Mouse (Mus musculus): ENCODE measurements at regions not wholly inside any gene's neighbourhood (a gene's known extent, or its start where the extent isn't known, plus 50 kb on each side); places are given as distances from the start of the nearest gene placed in this dataset.
A peak's percentile ranks its signal among the peaks of the same experiment; 100 is the strongest.

DNA sequence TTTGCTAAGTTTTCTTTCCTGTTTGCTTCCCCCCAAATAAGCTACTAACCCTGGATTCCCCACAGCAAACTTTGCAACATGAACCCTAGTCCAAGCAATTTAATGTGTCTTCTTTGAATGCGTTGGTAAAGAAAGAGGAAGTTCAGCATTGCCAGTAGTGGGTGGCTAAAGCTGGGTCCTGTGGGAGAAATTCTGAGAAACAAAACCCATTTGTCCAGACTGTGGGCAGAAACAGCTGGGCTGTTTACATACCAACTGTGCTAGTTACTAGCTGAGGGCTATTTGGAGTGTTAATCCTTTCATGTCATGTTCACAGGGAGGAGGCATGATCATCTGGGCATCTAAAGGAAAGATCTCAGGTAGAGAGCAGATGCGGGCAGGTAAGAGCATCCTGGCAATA is 51.8 kb upstream of the 1190002N15Rik start:
- no peak for DNase-seq (ENCODE audit: low spot score in 2 of 2)
- intact Hi-C loops (cut with DNase I): no loop called here

DNA sequence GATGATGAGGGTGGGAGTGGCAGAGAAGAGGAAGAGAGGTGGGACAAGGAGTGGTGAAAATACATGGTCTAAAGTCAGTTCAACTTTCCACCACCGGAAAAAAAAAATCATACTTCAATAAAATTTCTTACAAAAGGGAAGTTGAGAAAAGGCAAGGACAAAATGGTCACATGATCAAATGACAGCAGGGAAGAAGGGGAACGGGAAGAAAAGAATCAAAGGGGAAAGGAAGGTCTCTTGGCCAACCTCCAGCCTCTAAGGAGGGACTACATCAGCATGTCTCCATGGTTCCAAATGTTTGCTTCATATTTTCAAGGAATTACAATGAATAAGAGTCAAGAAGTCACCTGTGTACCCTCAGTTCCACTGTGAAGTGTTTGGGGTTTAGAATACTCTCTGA is 64.7 kb upstream of the Slc9a9 start:
- no peak for DNase-seq (ENCODE audit: low spot score in 2 of 2)
- intact Hi-C loops (cut with DNase I): no loop called here

DNA sequence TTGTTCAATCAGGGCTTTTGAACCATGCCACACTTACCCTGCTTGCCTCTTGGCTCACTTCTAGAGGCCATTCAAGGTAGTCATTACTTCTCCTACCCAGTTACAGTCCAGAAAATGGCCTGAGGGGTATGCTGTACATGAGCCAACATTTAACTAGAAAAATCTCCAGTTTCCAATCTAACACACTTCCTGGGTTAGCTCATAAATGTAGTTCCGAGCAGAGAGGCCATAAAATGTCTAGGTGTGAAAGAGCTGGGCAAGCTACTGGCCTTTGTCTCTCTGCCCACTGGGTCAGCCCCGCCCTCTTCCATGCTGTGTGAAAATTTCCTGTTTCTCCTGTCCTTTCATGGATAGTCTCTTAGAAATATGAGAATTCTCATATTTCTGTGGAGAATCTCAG is 63.3 kb upstream of the Slc9a9 start:
- intact Hi-C loops (cut with DNase I): no loop called here

DNA sequence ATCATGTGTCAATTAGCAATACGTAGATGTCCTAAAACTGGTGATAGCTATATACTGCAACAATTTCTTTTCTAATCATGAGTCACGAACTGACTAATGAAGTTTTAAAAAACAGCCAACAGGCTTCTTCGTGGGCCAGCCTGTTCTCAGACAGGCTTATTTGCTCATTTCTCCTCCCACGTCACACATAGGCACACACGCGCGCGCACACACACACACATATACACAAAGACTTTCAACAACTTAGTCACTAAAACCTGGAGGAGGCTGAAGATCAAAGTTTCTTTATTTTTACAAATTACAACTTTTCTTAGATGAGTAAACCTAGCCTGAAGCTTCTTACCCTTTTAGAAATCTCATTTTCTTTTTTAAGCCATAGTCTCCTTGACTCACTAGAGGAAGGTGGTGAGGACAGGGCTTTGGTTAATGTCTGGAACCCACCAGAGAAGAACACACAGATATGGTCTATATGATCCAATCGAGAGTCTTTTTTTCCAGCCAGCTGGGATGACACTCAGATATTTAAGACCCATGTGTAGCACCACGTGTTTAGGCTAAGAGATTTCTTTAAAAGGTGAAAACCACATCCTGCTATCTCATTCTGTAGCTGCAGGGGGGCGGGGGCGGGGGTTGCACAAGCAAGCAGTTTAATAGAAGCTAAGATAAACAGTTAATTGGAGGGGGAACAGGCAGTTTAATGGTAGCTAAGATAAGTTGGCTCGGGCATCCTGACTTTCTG is 62.5 kb upstream of the Slc9a9 start:
- DNase-seq (ENCODE audit: low spot score in 2 of 2): no peak

More for the DNA sequence above, 63.3 kb upstream of the Slc9a9 start:
- DNase-seq (ENCODE audit: low spot score in 2 of 2): no peak

DNA sequence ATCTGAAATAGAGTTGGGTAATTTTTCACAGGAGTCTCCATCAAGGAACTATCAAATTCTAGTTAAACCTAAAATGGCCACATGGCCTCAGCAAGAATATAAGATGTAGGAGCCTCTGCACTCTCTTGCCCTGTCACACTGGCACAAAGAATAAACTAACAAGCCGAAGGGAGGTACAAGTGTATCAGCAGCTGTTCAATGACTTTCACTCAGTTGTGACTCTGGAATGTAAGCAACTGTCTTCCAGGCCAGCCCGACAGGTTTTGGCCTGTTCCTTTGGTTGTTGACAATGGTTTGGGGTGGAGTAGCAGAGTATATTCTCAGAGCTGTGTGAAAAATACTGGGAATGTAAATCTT is 62.0 kb upstream of the Slc9a9 start:
- no peak for DNase-seq (ENCODE audit: low spot score in 2 of 2)
- intact Hi-C loops (cut with DNase I): no loop called here

More for the DNA sequence above, 62.5 kb upstream of the Slc9a9 start:
- intact Hi-C loops (cut with DNase I): no loop called here

DNA sequence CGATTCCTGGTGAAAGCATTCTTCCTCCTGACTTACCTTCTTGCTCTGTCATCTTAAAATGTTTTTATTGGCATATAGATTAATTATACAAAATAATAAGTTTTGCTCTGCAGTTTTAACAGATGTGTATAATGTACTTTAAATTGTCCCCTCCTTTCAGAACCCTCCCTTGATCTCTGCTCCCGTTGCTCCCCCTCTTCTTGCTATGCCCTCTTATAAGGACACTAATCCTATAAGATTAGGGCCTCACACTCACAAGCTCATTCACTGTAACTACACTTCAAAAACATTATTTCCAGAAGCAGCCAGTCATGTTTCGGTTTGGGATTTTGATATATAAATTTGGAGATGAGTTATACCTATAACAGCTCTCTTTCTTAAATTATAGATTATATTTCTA is 59.6 kb upstream of the Slc9a9 start:
- intact Hi-C loops (cut with DNase I): loop anchor here (5.0 to 10.0 kb wide), 3 partner anchors 73 to 1715 kb away; partner anchors contain the start of gene 1190002N15Rik
- no peak for DNase-seq (ENCODE audit: low spot score in 2 of 2)

DNA sequence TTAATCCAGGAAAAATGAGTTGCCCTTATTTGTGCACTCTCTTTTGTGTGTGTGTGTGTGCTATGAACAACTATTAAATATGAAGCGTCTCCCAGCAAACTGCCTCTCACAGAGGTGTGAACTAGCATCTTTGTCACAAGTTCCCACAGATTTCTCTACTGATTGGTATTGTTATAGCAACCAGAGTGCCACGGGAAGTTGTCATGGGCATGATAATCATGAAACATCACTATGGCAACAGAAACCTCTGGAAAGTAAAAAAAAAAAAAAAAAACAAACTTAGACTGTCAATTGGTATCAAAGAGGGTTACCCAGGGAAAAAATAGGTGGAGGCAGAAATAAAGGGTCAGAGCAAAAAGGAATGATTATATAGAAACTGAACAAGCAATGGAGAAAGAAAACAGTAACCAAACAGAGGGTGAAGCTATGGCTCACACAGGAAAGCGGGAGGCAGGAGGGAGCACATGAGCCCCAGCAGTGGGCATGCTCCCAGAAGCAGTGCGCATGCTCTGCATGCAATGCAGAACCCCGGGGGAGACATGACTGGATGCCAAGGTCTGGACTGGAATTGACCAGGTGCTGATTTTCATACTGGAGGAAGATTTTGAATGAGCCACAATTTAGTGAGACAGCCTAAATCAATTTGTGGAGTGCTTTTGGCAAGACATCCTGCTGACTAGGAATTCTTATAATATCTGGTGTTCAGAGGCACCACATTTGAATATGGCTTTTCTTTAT is 58.9 kb upstream of the Slc9a9 start:
- intact Hi-C loops (cut with DNase I): loop anchor here (5.0 to 10.0 kb wide), 3 partner anchors 73 to 1716 kb away; partner anchors contain the start of gene 1190002N15Rik
- peak; percentile 27 to 28 for DNase-seq (ENCODE audit: low spot score in 2 of 2)

DNA sequence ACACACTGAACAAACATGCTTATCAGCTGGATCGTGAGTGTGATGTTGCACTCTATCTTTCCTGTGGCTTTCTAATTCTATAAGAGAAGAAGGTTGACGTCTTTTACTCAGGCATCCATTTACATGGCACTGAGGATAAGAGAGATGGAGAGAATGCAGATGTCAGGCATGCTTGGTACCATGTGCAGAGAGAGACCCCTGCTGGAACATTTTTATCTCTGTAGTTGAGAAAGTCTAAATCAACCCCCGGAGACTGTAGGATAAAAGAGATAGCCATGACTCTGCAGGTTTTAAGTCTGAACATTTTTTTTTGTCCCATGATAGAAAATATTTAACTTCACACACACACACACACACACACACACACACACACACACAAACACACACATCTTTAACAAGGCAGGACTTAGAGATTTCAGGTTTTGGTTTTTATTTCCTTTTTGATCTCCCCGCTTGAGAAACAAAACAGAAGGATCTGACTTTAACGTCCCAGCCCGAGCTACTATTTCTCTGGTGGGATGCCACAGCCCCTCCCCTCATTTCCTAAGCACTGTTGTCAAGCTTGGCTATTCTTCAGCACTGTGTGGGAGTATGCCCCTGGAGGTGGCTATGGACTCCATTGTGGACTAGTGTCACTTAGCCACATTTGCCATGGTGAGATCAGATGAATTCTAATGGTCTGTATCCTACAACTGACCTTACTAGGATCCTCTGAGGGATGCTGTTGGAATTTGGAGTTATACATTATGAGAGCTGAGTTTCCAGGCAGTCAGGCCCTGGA is 55.6 kb upstream of the Slc9a9 start:
- intact Hi-C loops (cut with DNase I): loop anchor here (5.0 to 10.0 kb wide), 3 partner anchors 77 to 1719 kb away; partner anchors contain the start of gene 1190002N15Rik
- peak; percentile 55 to 85 for DNase-seq (ENCODE audit: low spot score in 2 of 2)

DNA sequence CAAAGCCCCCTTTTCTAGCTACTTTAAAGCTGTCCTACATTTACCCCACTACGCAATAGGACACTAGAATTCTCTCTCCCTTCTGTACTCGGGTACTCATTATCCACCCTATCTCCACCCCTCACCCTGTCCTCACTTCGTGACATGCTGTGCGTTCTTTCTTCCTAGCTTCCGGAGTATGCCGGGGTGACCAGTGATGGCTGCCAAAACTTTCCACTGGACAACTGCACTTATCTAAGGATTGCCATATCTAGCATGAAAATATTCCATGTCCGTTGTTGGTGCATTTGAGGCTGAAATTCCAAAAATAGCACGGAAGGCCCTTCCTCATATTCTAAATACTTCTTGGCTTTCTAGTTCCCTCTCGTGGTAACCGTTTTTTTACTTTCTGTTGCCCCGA is 54.5 kb upstream of the Slc9a9 start:
- intact Hi-C loops (cut with DNase I): loop anchor here (10.0 kb wide), 2 partner anchors 1530 to 1720 kb away; no protein-coding TSS in a partner anchor
- DNase-seq (ENCODE audit: low spot score in 2 of 2): no peak

DNA sequence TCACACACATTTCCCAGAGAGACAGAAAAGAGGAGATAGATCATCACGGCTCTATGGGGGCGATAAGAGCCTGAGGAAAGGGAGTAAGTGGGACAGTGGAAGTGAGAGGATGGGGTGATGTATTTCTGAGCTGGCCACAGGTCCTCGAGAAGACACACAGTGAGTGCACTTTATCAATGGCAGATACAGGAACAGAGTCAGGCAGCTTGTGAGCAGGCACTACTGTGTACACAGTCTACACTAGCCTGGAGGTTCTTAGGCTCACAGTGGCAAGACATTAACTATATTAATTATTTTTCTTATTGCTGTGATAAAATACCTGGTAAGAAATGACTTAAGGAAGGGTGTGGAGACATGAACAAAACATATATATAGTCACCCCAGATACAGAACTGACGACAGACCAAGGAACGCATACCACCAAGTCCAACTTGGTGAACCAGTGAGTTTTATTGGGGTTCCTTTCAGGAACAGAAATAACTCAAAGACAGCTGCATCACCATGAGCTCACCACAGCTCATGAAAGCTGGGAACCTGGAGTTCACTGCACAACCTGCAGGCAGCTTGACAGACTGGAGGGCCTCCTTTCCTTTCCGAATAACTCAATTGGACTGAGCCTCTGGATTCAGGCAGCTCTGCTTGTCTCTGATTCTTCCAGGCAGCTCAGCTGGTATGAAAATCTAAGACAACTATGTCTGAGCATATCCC is 51.5 kb upstream of the Slc9a9 start:
- no peak for DNase-seq (ENCODE audit: low spot score in 2 of 2)
- intact Hi-C loops (cut with DNase I): loop anchor here (10.0 kb wide), 2 partner anchors 1533 to 1723 kb away; no protein-coding TSS in a partner anchor
